Mouse (Mus musculus): ENCODE results near the gene Flii.

DNA sequence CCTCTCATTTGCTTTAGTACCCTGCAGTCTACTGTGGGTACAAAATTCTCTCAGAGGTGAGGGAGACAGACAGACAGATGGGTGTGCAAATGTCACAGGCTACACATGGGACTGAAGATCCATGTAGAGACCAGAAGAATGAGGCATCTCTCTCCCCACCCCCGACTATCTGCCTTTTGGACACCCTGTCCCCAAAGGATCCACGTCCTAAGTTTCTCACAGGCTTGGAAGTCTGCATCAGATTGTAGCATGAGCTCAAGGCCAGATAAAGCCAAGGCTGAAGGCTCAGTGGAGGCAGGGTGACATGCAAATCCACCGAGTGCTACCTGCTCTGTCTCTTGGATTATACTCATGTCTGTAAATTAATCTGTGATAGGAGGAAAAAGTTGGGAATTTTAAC lies 9.4 kb upstream of the Flii start:
- no peak for TF ChIP-seq CTCF (IDR thresholded peaks at IDR 0.05)
- TF ChIP-seq EP300 (IDR thresholded peaks at IDR 0.05; ENCODE audit: insufficient read depth, low read depth, low read length) = no peak
- TF ChIP-seq POLR2A (IDR thresholded peaks at IDR 0.05; ENCODE audit: insufficient read depth, low read depth, low read length) = no peak

All from heart, adult 2 months (tissue).